Mouse (Mus musculus): ENCODE measurements around the gene Npm1. TPM values are rescaled to one million over a fixed set of nuclear protein-coding genes. Genes with fewer than 3 reads are reported as not detected.
A peak's percentile ranks its signal among the peaks of the same experiment; 100 is the strongest.

The Npm1 gene
- polyA plus RNA-seq, 1 experiment from 2014 or later, result 277 TPM

- 15% methylated on average over 9 of the region's 9 CpGs for WGBS
- H3K27ac ChIP-seq (ENCODE audit: low read length), result no peak overlapping the region
- ATAC-seq, result no peak
- H3K4me1 ChIP-seq (ENCODE audit: insufficient read depth, low read depth, low read length), result no peaks in the 10 kb centered on the region
- peaks cover 3% of the 10 kb centered on the region; the same call in 1 of the 2 replicates for H3K27me3 ChIP-seq (replicated peaks; ENCODE audit: insufficient read depth, low read length)
- no peak overlapping the region for H3K4me3 ChIP-seq (ENCODE audit: low read depth, low read length)
- no peak for TF ChIP-seq EP300 (IDR thresholded peaks at IDR 0.05)
- peak; percentile 79 for TF ChIP-seq CTCF (IDR thresholded peaks at IDR 0.05)
- H3K9ac ChIP-seq (replicated peaks; ENCODE audit: low read depth), result no peak overlapping the region
- H3K36me3 ChIP-seq (ENCODE audit: insufficient read depth, low read length), result no peaks in the 10 kb centered on the region
- peak; percentile 57 for DNase-seq (ENCODE audit: low spot score)
- H3K4me2 ChIP-seq (replicated peaks; ENCODE audit: low read depth, low read length), result no peak overlapping the region
- no peaks in the 10 kb centered on the region for H3K9me3 ChIP-seq (ENCODE audit: low read length)
Measured at GRCm38 (mm10) chr11:33170489-33170888, 7.5 kb upstream of the Npm1 start.

GRCm38 (mm10) chr11:33162211-33162997 lies 602 bp downstream of the Npm1 start:
- no peak for TF ChIP-seq CTCF (IDR thresholded peaks at IDR 0.05)
- TF ChIP-seq EP300 (IDR thresholded peaks at IDR 0.05), result no peak
- 4% methylated on average over 44 of the region's 53 CpGs for WGBS
- Histone ChIP-seq H3K4me3 (ENCODE audit: low read depth, low read length) (peak overlapping the region; percentile 79), H3K4me1 (ENCODE audit: insufficient read depth, low read depth, low read length) (peaks cover 7% of the 10 kb centered on the region; the same call in 1 of the 2 replicates), H3K36me3 (ENCODE audit: insufficient read depth, low read length) (0 out of 2 replicates have a peak, but pooled peaks cover 8% of the 10 kb centered on the region), H3K9me3 (ENCODE audit: low read length) (no peaks in the 10 kb centered on the region), H3K27me3 (replicated peaks; ENCODE audit: insufficient read depth, low read length) (no peaks in the 10 kb centered on the region), H3K4me2 (replicated peaks; ENCODE audit: low read depth, low read length) (peak overlapping the region; percentile 96), H3K9ac (replicated peaks; ENCODE audit: low read depth) (peak overlapping the region; percentile 84), H3K27ac (ENCODE audit: low read length) (peak overlapping the region; percentile 86)
- DNase-seq (ENCODE audit: low spot score) (peak; percentile 67), ATAC-seq (peak; percentile 46)

- DNase-seq (ENCODE audit: low spot score) (no peak), ATAC-seq (no peak)
- no peak overlapping the region for H3K9ac ChIP-seq (replicated peaks; ENCODE audit: low read depth)
- H3K9me3 ChIP-seq (ENCODE audit: low read length), result no peaks in the 10 kb centered on the region
- no peak for TF ChIP-seq CTCF (IDR thresholded peaks at IDR 0.05)
- TF ChIP-seq EP300 (IDR thresholded peaks at IDR 0.05), result no peak
- 84% methylated on average over 3 of the region's 3 CpGs for WGBS
- H3K4me2 ChIP-seq (replicated peaks; ENCODE audit: low read depth, low read length), result no peak overlapping the region
- H3K27me3 ChIP-seq (replicated peaks; ENCODE audit: insufficient read depth, low read length), result no peaks in the 10 kb centered on the region
- peaks cover 7% of the 10 kb centered on the region; the same call in 1 of the 2 replicates for H3K4me1 ChIP-seq (ENCODE audit: insufficient read depth, low read depth, low read length)
- no peak overlapping the region for H3K4me3 ChIP-seq (ENCODE audit: low read depth, low read length)
- H3K27ac ChIP-seq (ENCODE audit: low read length), result no peak overlapping the region
- peaks cover 26% of the 10 kb centered on the region; the same call in 1 of the 2 replicates for H3K36me3 ChIP-seq (ENCODE audit: insufficient read depth, low read length)
Measured at GRCm38 (mm10) chr11:33159741-33160140, 3.3 kb downstream of the Npm1 start.

- Histone ChIP-seq H3K27me3 (replicated peaks; ENCODE audit: insufficient read depth, low read length) (no peaks in the 10 kb centered on the region), H3K4me2 (replicated peaks; ENCODE audit: low read depth, low read length) (no peak overlapping the region), H3K4me3 (ENCODE audit: low read depth, low read length) (no peak overlapping the region), H3K27ac (ENCODE audit: low read length) (no peak overlapping the region), H3K9me3 (ENCODE audit: low read length) (no peaks in the 10 kb centered on the region), H3K4me1 (ENCODE audit: insufficient read depth, low read depth, low read length) (peaks cover 7% of the 10 kb centered on the region; the same call in 1 of the 2 replicates), H3K36me3 (ENCODE audit: insufficient read depth, low read length) (peaks cover 30% of the 10 kb centered on the region; the same call in 1 of the 2 replicates), H3K9ac (replicated peaks; ENCODE audit: low read depth) (no peak overlapping the region)
- TF ChIP-seq CTCF (IDR thresholded peaks at IDR 0.05) (no peak), EP300 (IDR thresholded peaks at IDR 0.05) (no peak)
- ATAC-seq (no peak), DNase-seq (ENCODE audit: low spot score) (no peak)
- WGBS, result 74% methylated on average over 2 of the region's 2 CpGs
Measured at GRCm38 (mm10) chr11:33157453-33158196, 5.4 kb downstream of the Npm1 start.

GRCm38 (mm10) chr11:33156436-33157015 lies 6.5 kb downstream of the Npm1 start:
- H3K36me3 ChIP-seq (ENCODE audit: insufficient read depth, low read length), result peaks cover 30% of the 10 kb centered on the region; the same call in 1 of the 2 replicates
- H3K4me3 ChIP-seq (ENCODE audit: low read depth, low read length), result no peak overlapping the region
- no peaks in the 10 kb centered on the region for H3K27me3 ChIP-seq (replicated peaks; ENCODE audit: insufficient read depth, low read length)
- no peak overlapping the region for H3K4me2 ChIP-seq (replicated peaks; ENCODE audit: low read depth, low read length)
- WGBS, result 73% methylated on average over 4 of the region's 4 CpGs
- H3K27ac ChIP-seq (ENCODE audit: low read length), result no peak overlapping the region
- DNase-seq (ENCODE audit: low spot score), result no peak
- TF ChIP-seq CTCF (IDR thresholded peaks at IDR 0.05), result no peak
- no peak for TF ChIP-seq EP300 (IDR thresholded peaks at IDR 0.05)
- H3K9ac ChIP-seq (replicated peaks; ENCODE audit: low read depth), result no peak overlapping the region
- peaks cover 3% of the 10 kb centered on the region; the same call in 1 of the 2 replicates for H3K4me1 ChIP-seq (ENCODE audit: insufficient read depth, low read depth, low read length)
- ATAC-seq, result no peak
- no peaks in the 10 kb centered on the region for H3K9me3 ChIP-seq (ENCODE audit: low read length)

GRCm38 (mm10) chr11:33154459-33154858 lies 8.5 kb downstream of the Npm1 start:
- Histone ChIP-seq H3K27ac (ENCODE audit: low read length) (no peak overlapping the region), H3K4me2 (replicated peaks; ENCODE audit: low read depth, low read length) (no peak overlapping the region), H3K4me3 (ENCODE audit: low read depth, low read length) (no peak overlapping the region), H3K9me3 (ENCODE audit: low read length) (no peaks in the 10 kb centered on the region), H3K27me3 (replicated peaks; ENCODE audit: insufficient read depth, low read length) (no peaks in the 10 kb centered on the region), H3K36me3 (ENCODE audit: insufficient read depth, low read length) (peaks cover 30% of the 10 kb centered on the region; the same call in 1 of the 2 replicates), H3K4me1 (ENCODE audit: insufficient read depth, low read depth, low read length) (no peaks in the 10 kb centered on the region), H3K9ac (replicated peaks; ENCODE audit: low read depth) (no peak overlapping the region)
- 84% methylated on average over 3 of the region's 3 CpGs for WGBS
- no peak for TF ChIP-seq EP300 (IDR thresholded peaks at IDR 0.05)
- TF ChIP-seq CTCF (IDR thresholded peaks at IDR 0.05), result no peak
- no peak for DNase-seq (ENCODE audit: low spot score)
- no peak for ATAC-seq

Measured in lung, postnatal 0 days (tissue).